Mouse (Mus musculus): ENCODE data around the gene Gga3. TPM values are rescaled to one million over a fixed set of nuclear protein-coding genes. Genes with fewer than 3 reads are reported as not detected.

The Gga3 gene
- polyA plus RNA-seq, 1 experiment from 2014 or later: 31.0 TPM

DNA sequence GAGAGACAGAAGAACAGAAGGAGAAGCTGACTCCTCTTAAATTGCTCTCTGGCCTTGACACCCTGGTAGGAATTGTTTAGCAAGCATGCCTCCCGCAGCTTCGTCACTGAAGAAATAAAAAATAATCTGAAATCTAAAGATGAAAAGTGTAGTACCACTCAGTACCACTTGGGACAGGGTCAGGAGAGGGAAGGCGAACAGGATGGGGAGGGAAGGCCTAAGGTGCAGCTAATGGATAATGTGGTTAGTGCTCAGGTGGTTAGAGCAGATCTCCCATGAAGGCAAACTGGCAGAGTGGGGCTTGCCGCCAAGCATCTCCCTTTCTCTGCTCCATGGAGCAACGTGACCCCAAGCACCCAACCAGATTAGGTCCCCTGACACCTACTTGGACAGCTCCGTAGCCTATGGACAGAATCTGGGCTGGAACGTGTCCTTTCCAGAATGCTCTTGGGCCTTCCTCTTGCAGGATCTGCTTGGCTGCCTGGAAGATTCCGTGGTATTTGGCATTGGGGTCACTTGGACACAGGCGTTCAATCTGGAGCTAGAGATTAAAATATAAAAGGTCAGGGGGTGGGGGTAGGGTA, 19.7 kb upstream of the Gga3 start:
- no peaks in the 10 kb centered on the region for H3K27me3 ChIP-seq
- ChIA-PET POLR2A (no interaction called here), CTCF (interaction anchor here (2.2 kb wide), 1 partner anchor 10 kb away, joined by 8 read pairs; the partner anchor contains the start of gene Mif4gd)
- DNase-seq (ENCODE audit: low read depth, low spot score) (no peak), ATAC-seq (no peak)
- TF ChIP-seq CTCF (IDR thresholded peaks at IDR 0.05): no peak
- in situ Hi-C loops (cut with MboI; ENCODE audit: low pct_unique_long_range_greater_than_20kb): no loop called here

GRCm38 (mm10) chr11:115619949-115620348, 16.1 kb upstream of the Gga3 start:
- H3K27me3 ChIP-seq: no peaks in the 10 kb centered on the region
- DNase-seq (ENCODE audit: low read depth, low spot score) (no peak), ATAC-seq (no peak)
- ChIA-PET CTCF (no interaction called here), POLR2A (no interaction called here)
- TF ChIP-seq CTCF (IDR thresholded peaks at IDR 0.05): no peak
- in situ Hi-C loops (cut with MboI; ENCODE audit: low pct_unique_long_range_greater_than_20kb): no loop called here

DNA sequence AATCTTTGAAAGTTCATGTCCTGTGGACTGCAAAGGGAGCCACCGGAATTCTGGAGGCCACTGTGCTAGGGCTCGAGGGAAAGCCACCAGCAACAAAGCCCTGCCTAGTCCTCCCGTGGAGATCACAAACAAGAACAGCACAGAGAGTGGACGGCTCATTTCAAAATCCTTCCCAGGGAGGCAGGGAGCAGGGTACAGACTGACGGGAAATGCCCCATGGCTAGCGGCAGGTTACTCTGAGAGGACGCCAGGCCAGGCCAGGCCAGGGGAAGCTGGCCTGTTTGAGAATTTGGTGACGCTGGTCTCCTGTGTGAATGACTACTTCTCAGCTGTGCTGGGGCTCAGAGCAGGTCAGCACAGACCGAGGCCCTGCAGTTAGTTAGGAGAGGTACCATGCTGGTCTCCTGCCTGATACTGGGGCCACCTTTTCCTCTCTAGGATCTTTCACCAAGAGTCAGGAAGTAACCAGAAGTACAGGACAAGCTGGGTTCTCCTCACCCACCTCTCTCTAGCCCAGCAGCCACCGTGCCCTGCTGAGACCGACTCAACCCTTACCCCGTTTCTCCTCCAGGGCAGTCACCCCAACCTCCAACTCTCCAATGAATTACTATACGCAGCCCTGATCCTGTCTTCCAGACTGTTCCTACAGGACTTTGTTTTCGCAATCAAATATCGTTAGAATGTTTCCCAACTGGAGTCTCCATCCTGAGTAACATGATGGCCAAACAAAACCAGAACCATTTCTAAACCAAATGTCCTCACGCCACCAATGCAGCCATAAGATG, 15.1 kb upstream of the Gga3 start:
- ChIA-PET CTCF (no interaction called here), POLR2A (interaction anchor here (0.8 kb wide), 1 partner anchor 9 kb away, joined by 3 read pairs; no protein-coding TSS in a partner anchor)
- TF ChIP-seq CTCF (IDR thresholded peaks at IDR 0.05): no peak
- H3K27me3 ChIP-seq: no peaks in the 10 kb centered on the region
- in situ Hi-C loops (cut with MboI; ENCODE audit: low pct_unique_long_range_greater_than_20kb): no loop called here
- ATAC-seq: no peak
- no peak for DNase-seq (ENCODE audit: low read depth, low spot score)

DNA sequence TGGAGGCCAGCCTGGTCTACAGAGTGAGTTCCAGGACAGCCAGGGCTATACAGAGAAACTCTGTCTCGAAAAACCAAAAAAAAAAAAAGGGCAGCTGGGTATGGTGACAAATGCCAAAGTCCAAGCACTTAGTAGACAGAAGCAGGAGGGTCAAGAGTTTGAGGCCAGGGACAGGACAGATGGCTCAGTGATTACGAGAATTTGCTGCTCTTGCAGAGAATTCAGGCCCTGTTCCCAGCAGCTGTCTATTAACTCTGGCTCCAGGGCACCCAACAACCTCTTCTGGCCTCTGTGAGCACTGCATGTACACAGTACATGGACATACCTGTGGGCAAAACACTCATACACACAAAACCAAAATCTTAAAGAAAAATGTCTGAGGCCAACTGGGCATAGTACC, 14.2 kb upstream of the Gga3 start:
- POLR2A ChIA-PET: interaction anchor here (0.8 kb wide), 1 partner anchor 9 kb away, joined by 3 read pairs; no protein-coding TSS in a partner anchor

DNA sequence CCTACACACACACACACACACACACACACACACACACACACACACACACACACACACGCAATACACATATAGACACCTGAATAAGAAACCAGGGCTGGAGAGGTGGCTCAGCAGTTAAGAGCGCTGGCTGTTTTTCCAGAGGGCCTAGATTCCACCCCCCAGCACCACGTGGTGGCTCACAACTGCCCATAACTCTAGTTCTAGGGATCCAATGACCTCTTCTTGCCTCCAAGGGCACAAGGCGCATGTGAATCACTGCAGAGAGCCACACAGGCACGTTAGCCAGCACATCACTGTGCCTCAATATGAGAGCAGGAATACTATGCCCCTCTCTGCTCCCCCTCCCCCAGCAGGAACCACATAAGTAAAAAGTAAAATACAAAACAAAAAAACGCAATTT, 13.0 kb upstream of the Gga3 start:
- ChIA-PET CTCF (interaction anchor here (1.2 kb wide), 1 partner anchor 9 kb away, joined by 5 read pairs; no protein-coding TSS in a partner anchor), POLR2A (no interaction called here)
- DNase-seq (ENCODE audit: low read depth, low spot score) (no peak), ATAC-seq (no peak)
- no peak for TF ChIP-seq CTCF (IDR thresholded peaks at IDR 0.05)
- in situ Hi-C loops (cut with MboI; ENCODE audit: low pct_unique_long_range_greater_than_20kb): no loop called here
- no peaks in the 10 kb centered on the region for H3K27me3 ChIP-seq

More for the DNA sequence above, 14.2 kb upstream of the Gga3 start:
- DNase-seq (ENCODE audit: low read depth, low spot score): no peak
- CTCF ChIA-PET: no interaction called here
- no peak for TF ChIP-seq CTCF (IDR thresholded peaks at IDR 0.05)
- no peak for ATAC-seq
- in situ Hi-C loops (cut with MboI; ENCODE audit: low pct_unique_long_range_greater_than_20kb): no loop called here
- H3K27me3 ChIP-seq: no peaks in the 10 kb centered on the region

DNA sequence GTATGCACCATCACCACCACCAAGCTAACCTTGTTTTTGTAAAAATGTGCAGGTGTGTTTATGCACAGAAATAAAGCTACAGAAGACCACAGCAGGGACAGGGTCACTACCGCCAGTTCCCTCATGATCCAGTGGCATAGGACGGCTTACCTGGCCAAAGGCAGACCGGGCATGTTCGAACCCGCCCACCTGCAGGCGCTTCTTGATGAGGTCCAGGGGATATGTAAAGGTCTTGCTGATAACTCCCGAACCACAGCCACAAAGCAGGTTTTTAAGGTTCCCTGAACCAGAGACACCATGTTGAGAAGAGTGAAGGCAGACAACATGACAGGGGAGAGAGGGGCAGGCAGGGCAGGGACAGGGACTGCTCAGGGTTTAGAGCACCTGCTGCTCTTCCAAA, 12.5 kb upstream of the Gga3 start:
- POLR2A ChIA-PET: no interaction called here
- no peak for DNase-seq (ENCODE audit: low read depth, low spot score)
- no peak for TF ChIP-seq CTCF (IDR thresholded peaks at IDR 0.05)
- ATAC-seq: no peak
- H3K27me3 ChIP-seq: no peaks in the 10 kb centered on the region
- in situ Hi-C loops (cut with MboI; ENCODE audit: low pct_unique_long_range_greater_than_20kb): no loop called here
- CTCF ChIA-PET: interaction anchor here (1.2 kb wide), 1 partner anchor 9 kb away, joined by 5 read pairs; no protein-coding TSS in a partner anchor

GRCm38 (mm10) chr11:115615875-115616274, 12.0 kb upstream of the Gga3 start:
- CTCF ChIA-PET: interaction anchor here (1.2 kb wide), 1 partner anchor 10 kb away, joined by 5 read pairs; no protein-coding TSS in a partner anchor
- ATAC-seq: no peak
- in situ Hi-C loops (cut with MboI; ENCODE audit: low pct_unique_long_range_greater_than_20kb): no loop called here
- H3K27me3 ChIP-seq: no peaks in the 10 kb centered on the region
- no peak for DNase-seq (ENCODE audit: low read depth, low spot score)
- POLR2A ChIA-PET: no interaction called here
- no peak for TF ChIP-seq CTCF (IDR thresholded peaks at IDR 0.05)

DNA sequence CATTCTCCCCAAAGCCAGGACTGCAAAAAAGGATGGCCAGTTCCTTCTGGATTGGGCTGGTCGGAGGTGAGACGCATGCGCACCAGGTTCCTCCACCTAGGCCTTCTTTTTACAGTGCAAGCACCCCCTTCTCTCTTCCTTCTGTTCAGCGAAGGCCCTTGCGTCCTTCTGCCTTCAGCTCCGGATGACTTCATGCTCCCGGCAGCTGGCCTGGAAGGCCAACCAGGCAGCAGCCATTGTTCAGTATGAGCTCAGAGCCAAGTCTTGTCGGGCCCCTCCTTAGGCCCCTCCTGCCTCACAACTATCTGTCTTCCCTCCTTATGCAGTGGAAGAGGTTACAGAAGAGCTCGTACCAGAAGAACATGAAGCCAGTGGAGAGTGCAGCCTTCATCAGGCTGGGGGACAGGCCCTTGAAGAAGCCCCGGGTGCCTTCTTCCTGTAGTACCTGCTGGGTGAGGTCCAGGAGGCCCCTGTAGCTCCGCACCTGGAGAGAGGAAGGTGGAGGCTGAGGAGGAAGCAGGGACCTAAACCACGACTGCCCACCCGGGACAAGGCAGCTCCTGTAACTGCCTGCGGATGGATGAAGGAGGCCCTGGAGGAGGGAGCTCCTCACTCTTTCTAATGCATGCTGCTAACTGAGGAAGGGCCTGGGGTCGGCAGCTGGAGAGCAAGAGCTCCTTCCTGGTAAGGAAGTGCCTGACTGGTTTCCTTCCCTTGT, 11.4 kb upstream of the Gga3 start:
- ATAC-seq: no peak
- POLR2A ChIA-PET: interaction anchor here (0.6 kb wide), 1 partner anchor 14 kb away, joined by 5 read pairs; no protein-coding TSS in a partner anchor
- no peaks in the 10 kb centered on the region for H3K27me3 ChIP-seq
- TF ChIP-seq CTCF (IDR thresholded peaks at IDR 0.05): no peak
- CTCF ChIA-PET: no interaction called here
- DNase-seq (ENCODE audit: low read depth, low spot score): no peak
- in situ Hi-C loops (cut with MboI; ENCODE audit: low pct_unique_long_range_greater_than_20kb): no loop called here

DNA sequence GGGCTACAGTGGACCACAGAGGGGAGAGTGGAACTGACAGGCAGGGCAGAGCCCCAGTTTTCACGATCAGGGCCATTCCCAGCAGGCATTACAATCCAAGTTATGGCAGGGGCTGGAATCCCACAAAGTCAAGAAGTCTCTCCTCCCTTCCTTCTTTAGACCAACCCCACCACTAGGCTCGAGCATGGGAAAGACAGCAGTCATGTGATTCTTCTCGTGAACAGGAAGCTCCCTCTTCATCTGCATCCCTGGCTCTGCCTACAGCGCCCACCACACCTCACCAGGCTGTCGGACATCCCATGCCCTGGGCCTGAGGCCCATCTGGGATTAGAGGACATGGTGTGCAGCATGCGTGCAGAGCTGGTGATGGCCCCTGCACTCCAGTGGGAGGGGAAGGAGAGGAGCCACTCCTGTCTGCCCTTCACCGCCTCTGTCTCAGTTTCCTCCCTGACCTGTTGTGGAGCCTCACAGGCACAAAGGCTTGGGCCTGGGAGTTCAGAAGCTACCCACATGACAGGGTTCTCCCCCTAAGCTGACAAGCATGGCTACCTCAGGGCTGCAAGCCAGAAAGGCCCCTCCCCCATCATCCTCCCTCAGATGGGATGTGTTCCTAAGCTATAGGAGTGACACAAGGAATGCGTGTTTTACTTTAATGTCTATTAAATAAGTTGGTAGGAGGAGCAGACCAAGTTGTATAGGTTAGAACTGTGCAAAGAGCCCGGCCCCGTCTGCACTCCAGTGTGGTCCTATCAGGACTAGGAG, 10.7 kb upstream of the Gga3 start:
- in situ Hi-C loops (cut with MboI; ENCODE audit: low pct_unique_long_range_greater_than_20kb): no loop called here
- ChIA-PET POLR2A (no interaction called here), CTCF (interaction anchor here (2.7 kb wide), 1 partner anchor 17 kb away, joined by 9 read pairs; no protein-coding TSS in a partner anchor)
- DNase-seq (ENCODE audit: low read depth, low spot score): no peak
- no peak for ATAC-seq
- TF ChIP-seq CTCF (IDR thresholded peaks at IDR 0.05): no peak
- no peaks in the 10 kb centered on the region for H3K27me3 ChIP-seq
